Mouse (Mus musculus) heart, adult 2 months (tissue): ENCODE results near the gene Bub3. TPM values are rescaled to one million over a fixed set of nuclear protein-coding genes. Genes with fewer than 3 reads are reported as not detected.

Source experiments
- DNase-seq, 2 experiments: peaks; one replicate each; pipeline ENCODE4 v3.0.0; 2021
- H3K27ac ChIP-seq: fragments of 200-600 bp; 2 replicates; pipeline ENCODE4 v1.8.1; 2022
- H3K27me3 ChIP-seq: fragments of 200-500 bp; 2 replicates; pipeline ENCODE4 v1.6.1; 2012; ENCODE audit warnings: mild to moderate bottlenecking, low read length, inconsistent platforms, mixed read lengths; ENCODE audit not compliant: control insufficient read depth, insufficient read depth
- H3K36me3 ChIP-seq: fragments of 200-500 bp; 2 replicates; pipeline ENCODE4 v1.6.1; 2012; ENCODE audit warnings: low read length, inconsistent platforms; ENCODE audit not compliant: control insufficient read depth, insufficient read depth
- H3K4me1 ChIP-seq: fragments of 200-500 bp; 2 replicates; pipeline ENCODE4 v1.6.1; 2011; ENCODE audit warnings: low read length; ENCODE audit not compliant: control insufficient read depth, insufficient read depth
- H3K4me3 ChIP-seq: fragments of 200-600 bp; 2 replicates; pipeline ENCODE4 v1.8.1; 2022
- H3K79me2 ChIP-seq: fragments of 200-500 bp; replicated peaks from 2 replicates; pipeline ENCODE4 v1.6.1; 2012; ENCODE audit warnings: mild to moderate bottlenecking, inconsistent platforms, low read length, moderate library complexity, mixed read lengths; ENCODE audit not compliant: control insufficient read depth, insufficient read depth
- H3K9ac ChIP-seq: fragments of 200-500 bp; 2 replicates; pipeline ENCODE4 v1.6.1; 2012; ENCODE audit warnings: low read depth, mild to moderate bottlenecking, control low read depth, inconsistent platforms, low read length, mixed read lengths
- CTCF ChIP-seq: fragments of 200-600 bp; IDR thresholded peaks from 2 replicates; pipeline ENCODE4 v1.8.1; 2022; ENCODE audit warnings: antibody characterized with exemption, mild to moderate bottlenecking, moderate library complexity
- EP300 ChIP-seq: fragments of 200-500 bp; IDR thresholded peaks from 2 replicates; pipeline ENCODE4 v1.6.1; 2011; ENCODE audit warnings: low read depth, low read length, control low read depth; ENCODE audit not compliant: insufficient read depth
- POLR2A ChIP-seq: fragments of 200-500 bp; IDR thresholded peaks from 2 replicates; pipeline ENCODE4 v1.6.1; 2011; ENCODE audit warnings: mild to moderate bottlenecking, low read depth, low read length, control low read depth; ENCODE audit not compliant: insufficient read depth
- WGBS: fragments of 180-500 bp; shearing (Covaris S2); methylation state at CpG from one replicate; pipeline ENCODE4 v1.1.7; 2018; 5-methylcytosine and 5-hydroxymethylcytosine counted together
- intact Hi-C: fragments of 180-260 bp; cut with DNase I; formaldehyde crosslinking; loops from one replicate; pipeline ENCODE4 v1.15.1; 2025
- long read RNA-seq: library from polyadenylated mRNA; stranded (forward); transcript quantifications from one replicate; pipeline ENCODE4 v2.0.0, GENCODE M21; 2021
- polyA plus RNA-seq: library from polyadenylated mRNA; depleted of rRNA; stranded (reverse); fragments of >200 nt; gene quantifications from 2 replicates; pipeline ENCODE4 v1.2.3, GENCODE M21; 2012; rRNA removed
- total RNA-seq, 2 experiments: library from RNA; stranded (reverse); gene quantifications; 2 replicates each; pipeline ENCODE4 v1.2.3; 2021

Bub3 gene
- total RNA-seq (10 to 100 TPM; 25.0 to 29.8 TPM), polyA plus RNA-seq (34.5 and 57.8 TPM in 2 replicates)
- long read RNA-seq, transcript Bub3-201 (8 exons, 2,218 nt), result major isoform, 46 of 50 reads
- long read RNA-seq, partial matches to known transcripts, result 2 of 50 reads
- long read RNA-seq, other reads (novel, unspliced or antisense), result 2 of 50 reads

DNA sequence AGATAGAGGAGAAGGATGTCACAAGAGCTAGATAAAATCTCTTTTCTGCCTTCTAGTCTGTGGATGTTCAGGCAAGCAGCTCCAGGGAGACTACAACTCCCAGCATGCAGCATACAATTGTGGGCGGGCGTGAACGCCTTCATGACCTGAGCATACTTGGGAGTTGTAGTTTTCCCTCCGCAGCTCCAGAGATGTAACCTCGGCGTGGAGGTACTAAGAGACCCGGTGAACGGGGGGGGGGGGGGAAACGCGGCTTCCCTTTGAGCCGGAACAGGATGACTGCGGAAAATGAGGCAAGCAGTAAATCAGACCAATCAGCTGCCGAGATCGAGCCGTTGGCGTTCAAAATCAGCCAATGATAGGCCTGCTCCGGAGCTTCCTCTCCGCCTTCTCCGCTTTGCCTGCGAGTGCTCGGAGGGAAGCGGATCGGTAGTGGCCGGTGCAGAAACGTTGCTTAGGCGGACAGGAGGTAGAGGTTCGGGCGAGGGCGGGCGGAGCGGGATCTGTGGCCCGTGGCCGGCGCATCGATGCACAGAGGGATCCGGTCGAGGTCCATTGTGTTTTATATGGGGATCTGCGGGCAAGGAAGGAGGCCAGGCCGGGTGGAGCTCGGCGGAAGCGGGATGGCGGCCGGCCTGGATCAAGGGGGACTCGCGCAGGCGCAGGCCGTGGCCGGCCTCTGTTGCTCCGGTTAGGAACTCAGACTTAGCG lies at the start of gene Bub3:
Gene Bub3, plus strand, starts transcription at position 237 of the 711 bp plus-strand sequence.
- intact Hi-C loops, result loop anchor here (2.0 to 5.0 kb wide), 3 partner anchors 148 to 693 kb away; partner anchors contain the start of genes 2310057M21Rik, Acadsb, Ikzf5 and Plekha1
- peak; percentile 90 to 94 for DNase-seq
- Histone ChIP-seq H3K9ac (peak within 1 kb of the TSS; percentile 89), H3K27me3 (peaks cover 16% of the 10 kb centered on the region), H3K27ac (peak within 1 kb of the TSS; percentile 98), H3K4me1 (peaks cover 4% of the 10 kb centered on the region), H3K4me3 (peak within 1 kb of the TSS; percentile 91), H3K36me3 (peaks cover 8% of the 10 kb centered on the region), H3K79me2 (peaks cover 3% of the 10 kb centered on the region; the same call in 1 of the 2 replicates)
- WGBS, result under 1% methylated on average over 47 of the region's 51 CpGs
- TF ChIP-seq POLR2A, result peak; percentile 95
- no peak for TF ChIP-seq CTCF
- no peak for TF ChIP-seq EP300

DNA sequence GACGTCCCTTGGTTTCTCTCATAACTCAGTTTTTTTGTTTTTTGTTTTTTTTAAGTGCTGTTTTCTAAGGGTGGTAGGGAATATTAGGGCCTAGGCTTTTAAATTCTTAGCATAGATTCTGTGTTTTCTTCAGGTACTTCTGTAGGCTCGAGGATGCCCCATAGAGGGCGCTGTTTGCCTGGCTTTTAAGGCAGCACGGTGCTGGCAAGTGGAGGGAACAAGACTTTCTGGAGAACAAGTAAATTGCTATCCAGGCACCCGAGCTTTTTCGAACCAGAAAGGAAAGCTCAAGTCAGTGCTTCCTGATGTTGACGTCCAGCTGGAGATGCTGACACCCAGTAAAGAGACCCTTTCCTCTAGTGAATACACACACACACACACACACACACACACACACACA lies 20.0 kb upstream of the Bub3 start:
- WGBS, result under 1% methylated on average over 7 of the region's 7 CpGs
- peak; percentile 74 to 82 for DNase-seq
- TF ChIP-seq CTCF (peak; percentile 90), EP300 (no peak), POLR2A (no peak)

DNA sequence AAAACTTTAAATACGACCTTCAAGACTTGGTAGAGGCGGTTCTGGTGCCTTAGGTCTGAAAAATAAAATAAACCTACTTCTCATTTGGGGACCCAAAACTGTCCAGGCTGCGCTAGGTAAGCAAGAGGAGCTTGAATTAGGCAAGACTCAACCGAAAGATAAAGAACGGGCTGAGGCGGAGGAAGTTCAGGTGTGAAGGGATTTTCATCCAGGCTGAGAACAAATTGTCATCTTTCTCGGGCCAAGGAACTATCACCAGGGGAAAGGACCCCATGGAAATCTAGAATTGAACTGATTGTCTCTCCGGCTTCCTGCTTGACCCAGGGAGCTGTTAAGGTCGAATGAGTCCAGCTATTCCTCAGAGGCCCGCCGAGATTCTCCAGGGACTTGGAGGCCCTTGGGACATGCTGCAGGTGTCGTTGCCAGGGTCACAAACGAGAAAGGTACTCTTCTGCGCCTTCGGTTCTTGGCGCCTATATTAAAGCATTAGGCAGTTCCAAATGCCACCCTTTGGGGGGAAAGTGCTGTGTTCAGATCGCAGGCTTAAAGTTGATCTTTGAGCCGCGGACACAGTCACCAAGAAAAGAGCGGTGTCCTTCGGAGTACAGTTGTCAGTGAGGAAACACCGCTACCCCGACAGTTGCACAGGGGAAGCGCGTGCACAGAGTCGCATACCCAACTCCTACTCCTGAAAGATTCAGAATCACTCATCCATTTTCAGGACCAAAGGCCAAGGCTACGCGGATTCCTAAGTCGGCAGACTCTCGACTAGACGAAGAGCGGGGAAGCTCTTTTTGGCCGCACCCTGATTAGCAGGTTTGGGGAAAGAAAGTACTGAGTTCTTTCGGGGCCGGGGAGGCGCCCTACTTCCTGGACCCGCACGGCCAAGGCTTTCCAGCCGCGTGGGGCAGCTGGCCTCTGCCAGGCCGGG lies 18.6 kb upstream of the Bub3 start:
- no peaks in the 10 kb centered on the region for H3K79me2 ChIP-seq
- intact Hi-C loops, result loop anchor here (2.0 to 10.0 kb wide), 3 partner anchors 129 to 1013 kb away; partner anchors contain the start of genes Acadsb and Ikzf5
- DNase-seq, result no peak
- 4% methylated on average over 41 of the region's 41 CpGs for WGBS
- TF ChIP-seq POLR2A (no peak), CTCF (no peak), EP300 (no peak)
- H3K27ac ChIP-seq, result no peak overlapping the region
- H3K27me3 ChIP-seq, result peaks cover 48% of the 10 kb centered on the region
- H3K36me3 ChIP-seq, result no peaks in the 10 kb centered on the region
- no peaks in the 10 kb centered on the region for H3K4me1 ChIP-seq
- H3K4me3 ChIP-seq, result no peak overlapping the region
- H3K9ac ChIP-seq, result no peak overlapping the region

More for the DNA sequence above, 20.0 kb upstream of the Bub3 start:
- no peaks in the 10 kb centered on the region for H3K4me1 ChIP-seq
- intact Hi-C loops, result loop anchor here (1.0 to 10.0 kb wide), 4 partner anchors 128 to 1015 kb away; partner anchors contain the start of genes Acadsb and Ikzf5
- no peaks in the 10 kb centered on the region for H3K36me3 ChIP-seq
- H3K4me3 ChIP-seq, result no peak overlapping the region
- no peak overlapping the region for H3K9ac ChIP-seq
- no peak overlapping the region for H3K27ac ChIP-seq
- no peaks in the 10 kb centered on the region for H3K79me2 ChIP-seq
- H3K27me3 ChIP-seq, result peaks cover 44% of the 10 kb centered on the region

DNA sequence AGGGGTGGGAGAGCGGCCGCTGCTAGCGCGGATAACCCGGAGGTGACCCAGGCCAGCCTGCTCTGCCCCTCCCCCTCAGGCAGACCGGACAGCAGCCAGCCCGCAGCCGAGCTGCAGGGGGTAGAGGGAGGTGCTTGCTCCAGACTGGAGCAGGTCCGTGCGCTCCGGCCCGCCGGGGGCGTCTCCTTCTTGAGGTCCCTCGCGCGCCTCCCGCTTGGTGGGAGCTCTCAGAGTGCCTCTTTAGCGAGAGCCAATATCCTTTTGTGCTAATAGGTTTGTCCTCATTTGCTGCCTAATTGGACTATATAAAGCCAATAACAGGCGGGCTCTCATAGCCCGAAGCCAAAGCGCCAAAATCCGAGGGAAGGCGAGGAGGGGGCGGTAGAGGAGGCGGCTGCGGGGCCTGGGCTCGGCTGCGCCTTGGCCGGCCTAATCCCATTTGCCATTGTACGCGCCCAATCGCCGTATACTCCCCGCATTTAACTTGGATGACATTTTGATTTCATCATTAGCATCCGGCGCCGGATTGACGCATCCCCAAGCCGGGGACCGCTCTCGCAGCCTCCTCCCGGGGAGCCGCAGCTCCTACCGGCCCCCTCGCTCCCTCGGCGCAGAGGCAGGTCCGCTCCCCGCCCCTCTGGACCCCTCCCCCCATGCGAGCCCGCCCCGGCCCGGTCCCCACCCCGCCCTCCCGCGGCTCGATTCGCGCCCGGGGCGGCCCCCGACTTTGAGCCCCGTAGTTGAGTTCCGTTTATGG lies 17.7 kb upstream of the Bub3 start, which contains the start of gene Hmx3:
Gene Hmx3, plus strand, starts transcription at position 753 of the 757 bp plus-strand sequence.
- Histone ChIP-seq H3K27ac (no peak within 1 kb of the TSS), H3K36me3 (no peaks in the 10 kb centered on the region), H3K4me3 (peak within 1 kb of the TSS; percentile 36), H3K9ac (no peak within 1 kb of the TSS), H3K4me1 (no peaks in the 10 kb centered on the region), H3K79me2 (no peaks in the 10 kb centered on the region), H3K27me3 (peaks cover 43% of the 10 kb centered on the region)
- WGBS, result 2% methylated on average over 57 of the region's 65 CpGs
- intact Hi-C loops, result loop anchor here (5.0 to 10.0 kb wide), 2 partner anchors 130 to 1013 kb away; partner anchors contain the start of genes Acadsb and Ikzf5
- peak; percentile 7 to 41 for DNase-seq
- TF ChIP-seq EP300 (no peak), CTCF (no peak), POLR2A (no peak)
